In genomic region chr9:51161771-51162388, GRCm38 (mm10) we compare ENCODE assay signal across 1 mouse cellular context.
TF ChIP-seq lines count a peak whose summit lies in the region.

No protein-coding gene starts in this region.

TF ChIP-seq in CH12.LX, 34 proteins besides CTCF, POLR2A, EP300 and RAD21 (continued from another document):
- TF ChIP-seq PAX5 (IDR thresholded peaks at IDR 0.05; ENCODE audit: low read length) (no peak), NELFE (IDR thresholded peaks at IDR 0.05; ENCODE audit: low read depth, low read length) (no peak), RCOR1 (conservative IDR thresholded peaks at IDR 0.05; ENCODE audit: low read depth, low read length) (peak; percentile 64; the same call in 1 of the 2 replicates), E2F4 (IDR thresholded peaks at IDR 0.05; ENCODE audit: insufficient replicate concordance, low read depth, low read length) (no peak), HCFC1 (IDR thresholded peaks at IDR 0.05; ENCODE audit: low read depth, low read length) (no peak; the same call in 1 of the 2 replicates)
